Mouse (Mus musculus): Measurements from ENCODE around the gene Slc25a21. TPM values are rescaled to one million over a fixed set of nuclear protein-coding genes. Genes with fewer than 3 reads are reported as not detected.

Slc25a21 gene
- polyA plus RNA-seq, 1 experiment from 2014 or later: 0.71 TPM

- peaks cover 92% of the 10 kb centered on the region for H3K27me3 ChIP-seq (replicated peaks; ENCODE audit: control insufficient read depth, insufficient read depth, low read length)
- WGBS: 2% methylated on average over 11 of the region's 11 CpGs
- peaks cover 25% of the 10 kb centered on the region for H3K4me1 ChIP-seq (ENCODE audit: control insufficient read depth, insufficient read depth, low read length)
- peak overlapping the region; percentile 43 for H3K4me3 ChIP-seq (ENCODE audit: low read length)
- no peaks in the 10 kb centered on the region for H3K36me3 ChIP-seq (ENCODE audit: control insufficient read depth, insufficient read depth, low read length)
- no peaks in the 10 kb centered on the region for H3K9me3 ChIP-seq (ENCODE audit: control insufficient read depth, low read length)
- no peak overlapping the region for H3K9ac ChIP-seq (ENCODE audit: low read depth, low read length)
- ATAC-seq: no peak
- H3K27ac ChIP-seq (ENCODE audit: low read length): no peak overlapping the region
- H3K4me2 ChIP-seq (ENCODE audit: low read depth, low read length): peak overlapping the region; percentile 68
These were observed 502.3 kb downstream of the Slc25a21 start for GRCm38 (mm10) chr12:56694936-56695335.

GRCm38 (mm10) chr12:56694361-56694760 is 502.9 kb downstream of the Slc25a21 start:
- Histone ChIP-seq H3K4me3 (ENCODE audit: low read length) (no peak overlapping the region), H3K4me2 (ENCODE audit: low read depth, low read length) (no peak overlapping the region), H3K9ac (ENCODE audit: low read depth, low read length) (no peak overlapping the region), H3K27ac (ENCODE audit: low read length) (no peak overlapping the region), H3K27me3 (replicated peaks; ENCODE audit: control insufficient read depth, insufficient read depth, low read length) (peaks cover 92% of the 10 kb centered on the region), H3K9me3 (ENCODE audit: control insufficient read depth, low read length) (no peaks in the 10 kb centered on the region), H3K36me3 (ENCODE audit: control insufficient read depth, insufficient read depth, low read length) (no peaks in the 10 kb centered on the region), H3K4me1 (ENCODE audit: control insufficient read depth, insufficient read depth, low read length) (peaks cover 25% of the 10 kb centered on the region)
- WGBS: 3% methylated on average over 14 of the region's 14 CpGs
- no peak for ATAC-seq

DNA sequence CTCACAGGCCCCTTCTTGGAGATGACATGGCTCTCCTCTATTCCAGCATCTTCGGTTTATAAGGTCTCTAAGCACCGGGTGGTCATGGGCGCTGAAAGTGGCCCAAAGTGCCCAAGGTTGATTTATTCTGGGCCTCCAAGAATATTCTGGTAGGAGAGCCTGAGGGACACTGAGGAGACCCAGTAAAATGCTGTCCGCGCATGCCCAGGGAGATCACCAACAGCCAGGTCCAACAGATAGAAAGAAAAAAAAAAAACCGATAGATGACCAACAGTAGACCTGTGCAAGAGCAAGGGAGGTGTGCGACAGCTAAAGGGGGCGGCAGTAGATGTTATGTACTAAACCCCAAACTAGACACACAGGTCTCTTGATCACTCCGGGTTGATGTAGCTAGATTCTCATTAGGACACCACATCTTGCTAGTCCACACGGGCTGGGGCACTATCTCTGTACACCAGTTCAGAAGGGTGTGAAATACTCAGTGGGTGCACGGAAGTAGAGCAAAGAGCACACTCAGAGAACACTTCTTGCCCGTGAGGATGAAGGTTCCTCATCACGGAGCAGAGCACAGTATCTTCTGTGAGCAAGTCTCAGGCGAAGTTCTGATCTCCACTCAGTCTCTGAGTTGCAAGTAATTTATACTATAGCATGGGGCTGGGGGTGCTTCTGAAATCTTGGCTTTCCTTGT is 503.7 kb downstream of the Slc25a21 start:
- Histone ChIP-seq H3K9me3 (ENCODE audit: control insufficient read depth, low read length) (no peaks in the 10 kb centered on the region), H3K36me3 (ENCODE audit: control insufficient read depth, insufficient read depth, low read length) (no peaks in the 10 kb centered on the region), H3K27ac (ENCODE audit: low read length) (no peak overlapping the region), H3K9ac (ENCODE audit: low read depth, low read length) (no peak overlapping the region), H3K4me1 (ENCODE audit: control insufficient read depth, insufficient read depth, low read length) (peaks cover 25% of the 10 kb centered on the region), H3K4me3 (ENCODE audit: low read length) (no peak overlapping the region), H3K4me2 (ENCODE audit: low read depth, low read length) (no peak overlapping the region), H3K27me3 (replicated peaks; ENCODE audit: control insufficient read depth, insufficient read depth, low read length) (peaks cover 96% of the 10 kb centered on the region)
- no peak for ATAC-seq
- 9% methylated on average over 14 of the region's 14 CpGs for WGBS

- Histone ChIP-seq H3K4me1 (ENCODE audit: control insufficient read depth, insufficient read depth, low read length) (peaks cover 25% of the 10 kb centered on the region), H3K36me3 (ENCODE audit: control insufficient read depth, insufficient read depth, low read length) (no peaks in the 10 kb centered on the region), H3K27me3 (replicated peaks; ENCODE audit: control insufficient read depth, insufficient read depth, low read length) (peaks cover 98% of the 10 kb centered on the region), H3K9ac (ENCODE audit: low read depth, low read length) (no peak overlapping the region), H3K4me3 (ENCODE audit: low read length) (no peak overlapping the region), H3K27ac (ENCODE audit: low read length) (no peak overlapping the region), H3K4me2 (ENCODE audit: low read depth, low read length) (no peak overlapping the region), H3K9me3 (ENCODE audit: control insufficient read depth, low read length) (no peaks in the 10 kb centered on the region)
- ATAC-seq: no peak
- 9% methylated on average over 19 of the region's 19 CpGs for WGBS
These were observed 504.7 kb downstream of the Slc25a21 start for GRCm38 (mm10) chr12:56692536-56692935.

- WGBS: 1% methylated on average over 40 of the region's 40 CpGs
- no peak for ATAC-seq
- H3K4me3 ChIP-seq (ENCODE audit: low read length): no peak within 1 kb of the TSS
- no peaks in the 10 kb centered on the region for H3K36me3 ChIP-seq (ENCODE audit: control insufficient read depth, insufficient read depth, low read length)
- no peak within 1 kb of the TSS for H3K9ac ChIP-seq (ENCODE audit: low read depth, low read length)
- H3K27me3 ChIP-seq (replicated peaks; ENCODE audit: control insufficient read depth, insufficient read depth, low read length): peaks cover 94% of the 10 kb centered on the region
- no peak within 1 kb of the TSS for H3K4me2 ChIP-seq (ENCODE audit: low read depth, low read length)
- H3K27ac ChIP-seq (ENCODE audit: low read length): no peak within 1 kb of the TSS
- peaks cover 21% of the 10 kb centered on the region for H3K4me1 ChIP-seq (ENCODE audit: control insufficient read depth, insufficient read depth, low read length)
- no peaks in the 10 kb centered on the region for H3K9me3 ChIP-seq (ENCODE audit: control insufficient read depth, low read length)
These were observed 505.7 kb downstream of the Slc25a21 start, which contains the start of gene Pax9 for GRCm38 (mm10) chr12:56691427-56692079. TSS of gene Pax9 (plus strand) at chr12:56691767.

DNA sequence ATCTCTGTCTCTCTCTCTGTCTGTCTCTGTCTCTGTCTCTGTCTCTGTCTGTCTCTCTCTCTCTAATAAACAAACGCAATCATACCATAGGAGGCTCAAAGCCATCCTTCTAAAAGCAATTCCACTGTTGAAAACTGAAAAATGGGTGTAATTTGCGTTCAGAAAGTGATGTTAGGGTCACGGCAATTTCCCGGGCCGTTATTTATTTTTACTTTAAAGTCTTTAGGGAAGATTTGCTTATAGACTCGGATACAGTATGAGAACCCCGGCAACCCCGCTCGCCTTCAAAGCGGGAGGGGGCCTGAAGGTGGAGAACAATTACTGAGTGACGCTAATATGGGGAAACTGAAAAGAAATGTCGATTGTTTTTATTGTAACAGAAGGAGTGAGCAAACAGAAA is 506.3 kb downstream of the Slc25a21 start:
- no peak overlapping the region for H3K9ac ChIP-seq (ENCODE audit: low read depth, low read length)
- H3K4me1 ChIP-seq (ENCODE audit: control insufficient read depth, insufficient read depth, low read length): peaks cover 17% of the 10 kb centered on the region
- H3K9me3 ChIP-seq (ENCODE audit: control insufficient read depth, low read length): no peaks in the 10 kb centered on the region
- 2% methylated on average over 12 of the region's 12 CpGs for WGBS
- H3K27ac ChIP-seq (ENCODE audit: low read length): no peak overlapping the region
- H3K27me3 ChIP-seq (replicated peaks; ENCODE audit: control insufficient read depth, insufficient read depth, low read length): peaks cover 92% of the 10 kb centered on the region
- H3K4me2 ChIP-seq (ENCODE audit: low read depth, low read length): no peak overlapping the region
- no peak for ATAC-seq
- no peaks in the 10 kb centered on the region for H3K36me3 ChIP-seq (ENCODE audit: control insufficient read depth, insufficient read depth, low read length)
- H3K4me3 ChIP-seq (ENCODE audit: low read length): no peak overlapping the region

DNA sequence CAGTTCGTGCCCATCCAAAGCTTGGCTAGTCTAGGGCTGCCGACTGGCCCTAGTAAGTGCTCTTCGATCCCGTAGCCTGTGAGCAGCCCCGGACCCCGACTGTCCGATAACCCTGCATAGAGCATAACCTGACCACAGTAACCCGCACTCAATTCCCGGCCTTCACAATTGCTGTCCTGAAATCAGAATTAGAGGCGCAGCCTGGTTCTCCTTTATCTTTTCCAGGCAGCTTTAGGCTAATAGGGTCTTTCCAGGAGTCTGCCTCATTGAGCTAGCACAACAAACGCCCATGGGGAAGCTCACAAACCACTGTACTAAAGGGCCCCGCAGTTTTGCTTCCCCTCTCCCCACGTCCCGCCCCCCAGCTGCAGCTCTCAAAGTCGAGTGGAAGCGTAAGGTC is 506.9 kb downstream of the Slc25a21 start:
- Histone ChIP-seq H3K4me1 (ENCODE audit: control insufficient read depth, insufficient read depth, low read length) (peaks cover 12% of the 10 kb centered on the region), H3K36me3 (ENCODE audit: control insufficient read depth, insufficient read depth, low read length) (no peaks in the 10 kb centered on the region), H3K4me2 (ENCODE audit: low read depth, low read length) (no peak overlapping the region), H3K9me3 (ENCODE audit: control insufficient read depth, low read length) (no peaks in the 10 kb centered on the region), H3K27ac (ENCODE audit: low read length) (no peak overlapping the region), H3K9ac (ENCODE audit: low read depth, low read length) (no peak overlapping the region), H3K27me3 (replicated peaks; ENCODE audit: control insufficient read depth, insufficient read depth, low read length) (peaks cover 85% of the 10 kb centered on the region), H3K4me3 (ENCODE audit: low read length) (no peak overlapping the region)
- no peak for ATAC-seq
- 2% methylated on average over 16 of the region's 16 CpGs for WGBS

- no peak overlapping the region for H3K27ac ChIP-seq (ENCODE audit: low read length)
- H3K4me2 ChIP-seq (ENCODE audit: low read depth, low read length): no peak overlapping the region
- 1% methylated on average over 25 of the region's 25 CpGs for WGBS
- ATAC-seq: no peak
- H3K9me3 ChIP-seq (ENCODE audit: control insufficient read depth, low read length): no peaks in the 10 kb centered on the region
- H3K27me3 ChIP-seq (replicated peaks; ENCODE audit: control insufficient read depth, insufficient read depth, low read length): peaks cover 79% of the 10 kb centered on the region
- H3K4me1 ChIP-seq (ENCODE audit: control insufficient read depth, insufficient read depth, low read length): 0 out of 2 replicates have a peak, but pooled peaks cover 10% of the 10 kb centered on the region
- no peaks in the 10 kb centered on the region for H3K36me3 ChIP-seq (ENCODE audit: control insufficient read depth, insufficient read depth, low read length)
- no peak overlapping the region for H3K9ac ChIP-seq (ENCODE audit: low read depth, low read length)
- H3K4me3 ChIP-seq (ENCODE audit: low read length): no peak overlapping the region
These were observed 507.5 kb downstream of the Slc25a21 start for GRCm38 (mm10) chr12:56689736-56690135.

GRCm38 (mm10) chr12:56689331-56689730 is 507.9 kb downstream of the Slc25a21 start:
- Histone ChIP-seq H3K27me3 (replicated peaks; ENCODE audit: control insufficient read depth, insufficient read depth, low read length) (peaks cover 78% of the 10 kb centered on the region), H3K36me3 (ENCODE audit: control insufficient read depth, insufficient read depth, low read length) (no peaks in the 10 kb centered on the region), H3K4me2 (ENCODE audit: low read depth, low read length) (no peak overlapping the region), H3K4me3 (ENCODE audit: low read length) (no peak overlapping the region), H3K9me3 (ENCODE audit: control insufficient read depth, low read length) (no peaks in the 10 kb centered on the region), H3K4me1 (ENCODE audit: control insufficient read depth, insufficient read depth, low read length) (0 out of 2 replicates have a peak, but pooled peaks cover 10% of the 10 kb centered on the region), H3K9ac (ENCODE audit: low read depth, low read length) (no peak overlapping the region), H3K27ac (ENCODE audit: low read length) (no peak overlapping the region)
- 2% methylated on average over 10 of the region's 10 CpGs for WGBS
- ATAC-seq: no peak
